Mouse (Mus musculus) liver, embryonic 12.5 days (tissue): ENCODE data around the gene Lemd2. TPM values are rescaled to one million over a fixed set of nuclear protein-coding genes. Genes with fewer than 3 reads are reported as not detected.
A peak's percentile ranks its signal among the peaks of the same experiment; 100 is the strongest.

Experiments
- ATAC-seq: fragments of 200-750 bp; cut with Nextera tagmentation; 2 replicates; pipeline ENCODE4 v1.8.0; 2017; ENCODE audit warnings: moderate number of reproducible peaks, mild to moderate bottlenecking, moderate library complexity
- H3K27ac ChIP-seq: fragments of 300-500 bp; sonication (generic); 2 replicates; pipeline ENCODE4 v1.5.1; 2016; ENCODE audit warnings: mild to moderate bottlenecking
- H3K27me3 ChIP-seq: fragments of 300-500 bp; sonication (generic); replicated peaks from 2 replicates; pipeline ENCODE4 v1.6.1; 2016; ENCODE audit warnings: mild to moderate bottlenecking, moderate library complexity
- H3K36me3 ChIP-seq: fragments of 300-500 bp; sonication (generic); 2 replicates; pipeline ENCODE4 v1.6.1; 2016; ENCODE audit warnings: mild to moderate bottlenecking, moderate library complexity
- H3K4me1 ChIP-seq: fragments of 300-500 bp; sonication (generic); 2 replicates; pipeline ENCODE4 v1.6.1; 2016
- H3K4me2 ChIP-seq: fragments of 300-500 bp; sonication (generic); 2 replicates; pipeline ENCODE4 v1.6.1; 2016; ENCODE audit warnings: mild to moderate bottlenecking, moderate library complexity
- H3K4me3 ChIP-seq: fragments of 300-500 bp; sonication (generic); 2 replicates; pipeline ENCODE4 v1.5.1; 2016; ENCODE audit warnings: mild to moderate bottlenecking, moderate library complexity
- H3K9ac ChIP-seq: fragments of 300-500 bp; sonication (generic); 2 replicates; pipeline ENCODE4 v1.6.1; 2016; ENCODE audit warnings: mild to moderate bottlenecking, moderate library complexity
- H3K9me3 ChIP-seq: fragments of 300-500 bp; sonication (generic); replicated peaks from 2 replicates; pipeline ENCODE4 v1.6.1; 2016; ENCODE audit warnings: mild to moderate bottlenecking, moderate library complexity
- WGBS: fragments of 180-500 bp; shearing (Covaris S2); methylation state at CpG from one replicate; pipeline ENCODE4 v1.1.7; 2016; ENCODE audit not compliant: insufficient replicate concordance; 5-methylcytosine and 5-hydroxymethylcytosine counted together
- polyA plus RNA-seq: library from polyadenylated mRNA; unstranded; fragments of >200 nt; fragmentation: Nextera tagmentation; extraction: Ambion mirVana; gene quantifications from 2 replicates; pipeline ENCODE4 v1.2.1, GENCODE M21; 2016

Gene Lemd2
- polyA plus RNA-seq, 1 experiment from 2014 or later = 13.1 TPM

DNA sequence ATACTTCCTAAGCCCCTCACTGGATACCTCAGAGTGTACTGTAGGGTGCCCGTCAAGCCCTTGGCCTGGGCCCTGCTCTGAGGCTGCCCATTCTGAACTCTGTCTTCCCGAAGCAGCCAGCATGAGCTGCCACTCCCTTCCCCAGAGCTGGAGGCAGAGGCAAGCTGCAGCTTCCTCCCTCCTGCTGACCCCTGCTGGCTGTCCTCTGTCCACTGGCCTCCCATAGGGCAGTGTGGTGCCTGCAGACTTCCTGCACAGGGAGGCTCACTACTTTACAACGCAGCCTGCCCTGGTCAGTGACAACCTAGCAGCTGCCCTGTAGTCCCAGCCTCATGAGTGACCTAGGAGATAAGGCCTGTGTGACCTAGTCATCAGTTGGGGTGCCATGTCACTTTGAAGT, 22.6 kb downstream of the Lemd2 start:
- H3K4me1 ChIP-seq = peaks cover 57% of the 10 kb centered on the region
- peaks cover 9% of the 10 kb centered on the region for H3K9me3 ChIP-seq
- H3K36me3 ChIP-seq = no peaks in the 10 kb centered on the region
- H3K4me3 ChIP-seq = no peak overlapping the region
- H3K27me3 ChIP-seq = peaks cover 4% of the 10 kb centered on the region
- 37% methylated on average over 3 of the region's 3 CpGs for WGBS
- peak; percentile 17; the same call in 1 of the 2 replicates for ATAC-seq
- H3K9ac ChIP-seq = no peak overlapping the region
- H3K4me2 ChIP-seq = no peak overlapping the region
- H3K27ac ChIP-seq = 0 out of 2 replicates have a peak overlapping the region, but pooled peaks have one; percentile 4

- no peak overlapping the region for H3K27ac ChIP-seq
- no peak overlapping the region for H3K4me2 ChIP-seq
- H3K4me1 ChIP-seq = peaks cover 66% of the 10 kb centered on the region
- no peak overlapping the region for H3K9ac ChIP-seq
- peaks cover 18% of the 10 kb centered on the region for H3K27me3 ChIP-seq
- H3K36me3 ChIP-seq = no peaks in the 10 kb centered on the region
- WGBS = 48% methylated on average over 12 of the region's 12 CpGs
- peaks cover 9% of the 10 kb centered on the region for H3K9me3 ChIP-seq
- no peak overlapping the region for H3K4me3 ChIP-seq
- ATAC-seq = no peak
These were observed 24.5 kb downstream of the Lemd2 start for GRCm38 (mm10) chr17:27179681-27180280.

- Histone ChIP-seq H3K4me2 (no peak overlapping the region), H3K4me1 (peaks cover 56% of the 10 kb centered on the region), H3K27me3 (peaks cover 24% of the 10 kb centered on the region), H3K4me3 (no peak overlapping the region), H3K27ac (peak overlapping the region; percentile 24; the same call in 1 of the 2 replicates), H3K36me3 (no peaks in the 10 kb centered on the region), H3K9me3 (peaks cover 9% of the 10 kb centered on the region), H3K9ac (no peak overlapping the region)
- 72% methylated on average over 17 of the region's 17 CpGs for WGBS
- ATAC-seq = peak; percentile 53; the same call in 1 of the 2 replicates
These were observed 25.7 kb downstream of the Lemd2 start for GRCm38 (mm10) chr17:27178427-27179177.

DNA sequence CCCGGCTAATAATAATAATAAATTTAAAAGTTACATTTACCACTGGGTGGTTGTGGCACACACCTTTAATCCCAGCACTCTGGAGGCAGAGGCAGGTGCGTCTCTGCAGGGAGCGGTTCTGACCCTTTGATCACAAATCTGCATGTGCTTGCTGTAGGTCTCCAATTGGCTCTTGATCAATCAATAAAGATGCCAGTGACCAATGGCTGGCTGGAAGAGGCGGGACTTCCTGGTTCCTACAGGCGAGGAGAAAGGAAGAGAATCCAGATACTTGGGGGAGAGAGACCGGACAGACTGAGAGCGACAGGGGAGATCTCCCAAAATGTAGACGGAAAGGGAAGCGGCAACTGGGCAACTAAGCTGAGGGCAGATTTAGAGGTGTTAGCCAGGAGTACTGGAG, 26.2 kb downstream of the Lemd2 start:
- Histone ChIP-seq H3K36me3 (no peaks in the 10 kb centered on the region), H3K4me3 (no peak overlapping the region), H3K9ac (no peak overlapping the region), H3K4me1 (peaks cover 53% of the 10 kb centered on the region), H3K27me3 (peaks cover 24% of the 10 kb centered on the region), H3K27ac (no peak overlapping the region), H3K9me3 (peaks cover 9% of the 10 kb centered on the region), H3K4me2 (no peak overlapping the region)
- WGBS = 73% methylated on average over 9 of the region's 9 CpGs
- ATAC-seq = no peak

DNA sequence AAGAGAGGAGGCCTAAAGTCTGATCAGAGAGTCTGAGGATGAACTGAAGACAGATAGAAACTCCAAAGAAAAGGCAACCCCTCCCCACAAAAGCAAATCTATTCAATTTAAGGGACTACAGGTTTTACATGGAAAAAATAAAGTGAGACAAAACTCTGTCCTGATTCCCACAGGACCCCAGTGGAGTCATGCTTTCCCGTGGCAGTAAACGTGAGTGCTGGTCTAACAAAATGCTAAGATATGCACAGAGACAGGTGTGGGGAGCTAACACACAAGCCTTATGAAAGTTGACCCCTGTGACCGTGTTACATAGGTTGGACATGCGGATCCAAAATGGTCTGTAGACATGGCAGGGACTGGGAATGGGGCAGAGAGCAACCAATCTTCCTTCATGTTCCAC, 27.5 kb downstream of the Lemd2 start:
- Histone ChIP-seq H3K9ac (no peak overlapping the region), H3K27ac (no peak overlapping the region), H3K9me3 (peaks cover 9% of the 10 kb centered on the region), H3K4me3 (no peak overlapping the region), H3K27me3 (peaks cover 30% of the 10 kb centered on the region), H3K4me2 (no peak overlapping the region), H3K36me3 (no peaks in the 10 kb centered on the region), H3K4me1 (peaks cover 46% of the 10 kb centered on the region)
- no peak for ATAC-seq
- 76% methylated on average over 4 of the region's 4 CpGs for WGBS

DNA sequence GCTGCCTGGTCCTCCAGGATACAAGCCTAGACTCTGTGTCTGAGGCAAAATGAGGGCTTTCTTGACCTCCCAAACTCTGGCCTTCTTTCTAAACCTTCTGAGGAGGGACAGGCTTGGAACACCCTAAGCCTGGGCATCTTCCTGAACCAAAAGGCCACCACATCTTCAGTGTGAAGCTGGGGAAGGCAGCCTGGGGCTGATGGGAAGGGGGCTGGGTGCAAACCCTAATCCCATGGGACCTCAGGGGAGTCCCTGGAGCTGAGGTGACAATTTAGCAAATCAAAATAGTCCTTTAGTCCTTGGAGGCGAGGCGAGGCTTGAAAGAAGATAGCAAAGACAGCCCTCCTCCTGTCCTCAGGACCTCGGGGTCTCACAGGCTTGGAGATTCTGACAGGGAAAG, 28.0 kb downstream of the Lemd2 start:
- peaks cover 35% of the 10 kb centered on the region for H3K27me3 ChIP-seq
- no peak for ATAC-seq
- 71% methylated on average over 3 of the region's 3 CpGs for WGBS

DNA sequence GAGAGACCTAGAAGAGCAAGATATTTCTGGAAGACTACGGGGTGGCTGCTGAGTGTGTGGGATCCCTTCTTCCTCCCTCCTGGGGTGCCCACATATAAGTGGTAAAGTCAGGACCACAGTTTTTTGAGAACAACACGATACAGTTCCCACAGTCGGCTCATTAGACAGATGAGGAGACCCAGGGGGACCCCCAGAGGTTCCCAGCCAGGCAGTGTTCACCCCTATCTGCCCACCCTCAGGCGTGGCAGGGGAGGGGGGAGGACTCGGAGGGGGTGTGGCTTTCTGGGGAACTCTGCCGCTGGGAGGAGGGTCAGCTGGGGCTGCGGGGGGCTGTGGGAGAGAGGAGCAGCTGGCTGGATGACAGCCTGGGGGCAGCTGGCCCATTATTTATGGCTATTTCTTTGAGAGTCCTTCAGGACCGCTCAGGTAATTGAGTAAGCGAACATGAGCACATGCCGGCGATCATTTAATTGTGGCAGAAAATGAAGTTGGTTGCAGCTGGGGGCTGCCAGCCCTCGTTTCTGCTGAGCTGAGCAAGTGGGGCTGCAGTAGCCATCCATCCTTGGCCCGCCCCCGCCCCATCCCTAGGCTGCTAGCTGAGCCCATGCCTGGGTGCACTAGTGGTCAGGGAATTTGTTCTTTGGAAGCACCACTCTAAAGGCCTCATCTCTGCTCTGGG, 28.9 kb downstream of the Lemd2 start:
- Histone ChIP-seq H3K27me3 (peaks cover 44% of the 10 kb centered on the region), H3K36me3 (no peaks in the 10 kb centered on the region), H3K4me3 (no peak overlapping the region), H3K4me2 (no peak overlapping the region), H3K9ac (no peak overlapping the region), H3K4me1 (peaks cover 36% of the 10 kb centered on the region), H3K9me3 (peaks cover 9% of the 10 kb centered on the region), H3K27ac (no peak overlapping the region)
- ATAC-seq = no peak
- 39% methylated on average over 14 of the region's 14 CpGs for WGBS

More for the DNA sequence above, 28.0 kb downstream of the Lemd2 start:
- H3K4me3 ChIP-seq = no peak overlapping the region
- no peaks in the 10 kb centered on the region for H3K36me3 ChIP-seq
- H3K4me2 ChIP-seq = no peak overlapping the region
- no peak overlapping the region for H3K27ac ChIP-seq
- H3K4me1 ChIP-seq = peaks cover 41% of the 10 kb centered on the region
- peaks cover 9% of the 10 kb centered on the region for H3K9me3 ChIP-seq
- H3K9ac ChIP-seq = no peak overlapping the region

DNA sequence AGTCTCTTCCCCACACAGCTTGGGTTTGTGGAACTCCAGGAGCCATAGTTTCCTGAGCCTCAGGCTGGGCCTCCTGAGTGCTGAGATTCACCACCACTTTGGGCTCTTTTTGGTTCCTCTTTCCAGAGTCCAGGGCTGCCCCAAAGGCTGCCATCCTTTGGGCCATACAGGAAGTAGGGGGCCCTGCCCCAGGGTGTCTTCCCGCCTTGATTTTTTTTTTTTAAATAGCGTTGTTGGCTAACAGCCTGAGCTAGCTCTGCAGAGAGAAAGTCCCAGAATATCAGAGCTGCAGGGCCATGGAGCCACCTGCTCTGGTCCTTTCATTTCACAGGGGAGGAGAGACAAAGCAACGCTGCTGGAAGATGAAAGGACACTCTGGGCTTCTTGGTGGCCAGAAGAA, 30.6 kb downstream of the Lemd2 start:
- H3K36me3 ChIP-seq = no peaks in the 10 kb centered on the region
- peaks cover 47% of the 10 kb centered on the region for H3K27me3 ChIP-seq
- H3K4me2 ChIP-seq = no peak overlapping the region
- ATAC-seq = no peak
- H3K9me3 ChIP-seq = peaks cover 3% of the 10 kb centered on the region; the same call in 1 of the 2 replicates
- H3K4me3 ChIP-seq = no peak overlapping the region
- no peak overlapping the region for H3K27ac ChIP-seq
- H3K9ac ChIP-seq = no peak overlapping the region
- H3K4me1 ChIP-seq = peaks cover 25% of the 10 kb centered on the region
- 41% methylated on average over 3 of the region's 3 CpGs for WGBS

DNA sequence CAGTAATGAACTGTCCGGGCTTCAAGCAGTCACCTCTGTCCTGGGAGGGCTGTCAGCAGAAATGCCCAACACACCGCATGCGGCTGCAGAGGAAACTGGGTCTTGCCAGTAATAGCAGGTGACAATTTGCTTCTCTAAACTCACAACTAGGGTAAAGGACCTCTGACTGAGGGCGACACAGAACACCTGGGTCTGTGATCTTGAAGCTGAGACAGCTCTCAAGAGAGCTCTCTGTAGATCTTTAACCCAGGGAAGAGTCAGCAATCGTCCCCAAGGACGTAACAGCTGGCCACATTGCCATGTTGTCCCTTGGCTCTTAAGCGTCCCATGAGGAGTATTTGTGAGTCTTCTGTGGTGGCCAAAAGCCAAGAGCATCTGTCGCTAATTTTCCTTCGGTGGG, 31.8 kb downstream of the Lemd2 start:
- Histone ChIP-seq H3K4me1 (peaks cover 16% of the 10 kb centered on the region), H3K9ac (no peak overlapping the region), H3K36me3 (no peaks in the 10 kb centered on the region), H3K4me3 (no peak overlapping the region), H3K9me3 (no peaks in the 10 kb centered on the region), H3K27me3 (peaks cover 47% of the 10 kb centered on the region), H3K4me2 (no peak overlapping the region), H3K27ac (no peak overlapping the region)
- WGBS = 74% methylated on average over 9 of the region's 9 CpGs
- no peak for ATAC-seq

- Histone ChIP-seq H3K4me2 (no peak overlapping the region), H3K9ac (no peak overlapping the region), H3K4me3 (no peak overlapping the region), H3K4me1 (peaks cover 26% of the 10 kb centered on the region), H3K27ac (no peak overlapping the region), H3K9me3 (no peaks in the 10 kb centered on the region), H3K36me3 (no peaks in the 10 kb centered on the region), H3K27me3 (peaks cover 43% of the 10 kb centered on the region)
- ATAC-seq = no peak
- 54% methylated on average over 5 of the region's 5 CpGs for WGBS
These were observed 33.1 kb downstream of the Lemd2 start for GRCm38 (mm10) chr17:27171121-27171520.

DNA sequence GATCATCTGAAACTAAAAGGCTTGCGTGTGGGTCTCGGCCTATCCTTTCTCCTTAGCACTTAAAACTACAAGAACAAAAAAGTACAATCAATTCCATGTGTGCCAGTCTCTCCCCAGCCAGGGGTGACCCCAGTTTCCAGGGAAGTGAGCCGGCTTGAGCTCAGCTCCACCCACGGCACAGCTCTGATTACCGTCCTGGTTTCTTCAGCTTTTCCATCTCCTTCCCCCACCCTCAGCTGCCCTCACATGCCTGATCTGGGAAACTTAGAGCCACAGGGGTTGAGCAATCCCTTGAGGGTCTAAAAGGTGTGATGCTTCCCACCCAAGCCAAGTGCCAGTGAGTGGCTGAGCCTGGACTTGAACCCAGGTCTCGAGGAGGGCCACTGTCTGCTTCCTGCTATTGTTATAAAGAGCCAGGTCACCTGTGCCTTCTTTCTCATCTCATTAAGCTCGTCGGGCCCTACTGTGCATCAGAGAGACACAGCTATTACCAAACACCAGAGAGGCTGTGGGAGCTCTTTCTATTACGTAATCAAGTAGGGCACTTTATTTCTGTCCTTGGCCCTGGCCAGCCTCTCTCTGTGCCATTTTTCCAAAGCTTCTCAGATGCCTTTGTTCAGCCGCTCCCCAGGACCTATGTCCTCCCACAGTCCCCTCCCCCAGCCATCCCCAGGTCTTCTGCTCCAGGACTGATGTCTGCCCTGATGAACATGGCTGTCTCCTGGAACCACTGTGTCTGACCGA, 34.1 kb downstream of the Lemd2 start:
- Histone ChIP-seq H3K27me3 (peaks cover 33% of the 10 kb centered on the region), H3K27ac (no peak overlapping the region), H3K9me3 (no peaks in the 10 kb centered on the region), H3K36me3 (no peaks in the 10 kb centered on the region), H3K9ac (no peak overlapping the region), H3K4me2 (no peak overlapping the region), H3K4me3 (no peak overlapping the region), H3K4me1 (peaks cover 25% of the 10 kb centered on the region)
- no peak for ATAC-seq
- WGBS = 59% methylated on average over 11 of the region's 11 CpGs
